Mouse (Mus musculus): Measurements from ENCODE around the gene Mast4.

DNA sequence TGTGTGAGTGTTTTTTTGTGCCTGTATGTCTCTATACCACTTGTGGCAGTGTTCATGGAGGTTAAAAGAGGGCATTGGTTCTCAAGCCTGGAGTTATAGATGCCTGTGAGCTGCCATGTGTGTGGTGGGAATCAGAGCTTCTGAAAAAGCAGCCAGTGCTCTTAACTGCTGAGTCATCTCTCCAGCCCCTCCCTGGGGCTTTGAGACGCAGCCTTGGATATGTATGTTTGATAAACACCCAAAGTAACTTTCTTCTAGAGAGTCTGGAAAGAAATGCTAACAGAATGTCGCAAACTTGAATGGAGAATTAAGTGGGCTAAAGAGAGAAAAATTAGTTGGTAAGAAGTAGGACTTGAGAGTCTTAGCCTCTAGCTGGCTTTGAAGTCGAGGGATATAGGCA, 606.3 kb downstream of the Mast4 start:
- TF ChIP-seq CTCF (IDR thresholded peaks at IDR 0.05; ENCODE audit: low read depth) (no peak), EP300 (IDR thresholded peaks at IDR 0.05; ENCODE audit: low read depth) (no peak)
